Mouse (Mus musculus) kidney, postnatal 36 days (tissue): ENCODE data around the gene Mcidas.
A peak's percentile ranks its signal among the peaks of the same experiment; 100 is the strongest.

ENCODE experiments used
- DNase-seq, 2 experiments: peaks; one replicate each; pipeline ENCODE4 v3.0.0; 2021 to 2022; ENCODE audit warnings: mixed read lengths in 2 of 2

Gene Mcidas

DNA sequence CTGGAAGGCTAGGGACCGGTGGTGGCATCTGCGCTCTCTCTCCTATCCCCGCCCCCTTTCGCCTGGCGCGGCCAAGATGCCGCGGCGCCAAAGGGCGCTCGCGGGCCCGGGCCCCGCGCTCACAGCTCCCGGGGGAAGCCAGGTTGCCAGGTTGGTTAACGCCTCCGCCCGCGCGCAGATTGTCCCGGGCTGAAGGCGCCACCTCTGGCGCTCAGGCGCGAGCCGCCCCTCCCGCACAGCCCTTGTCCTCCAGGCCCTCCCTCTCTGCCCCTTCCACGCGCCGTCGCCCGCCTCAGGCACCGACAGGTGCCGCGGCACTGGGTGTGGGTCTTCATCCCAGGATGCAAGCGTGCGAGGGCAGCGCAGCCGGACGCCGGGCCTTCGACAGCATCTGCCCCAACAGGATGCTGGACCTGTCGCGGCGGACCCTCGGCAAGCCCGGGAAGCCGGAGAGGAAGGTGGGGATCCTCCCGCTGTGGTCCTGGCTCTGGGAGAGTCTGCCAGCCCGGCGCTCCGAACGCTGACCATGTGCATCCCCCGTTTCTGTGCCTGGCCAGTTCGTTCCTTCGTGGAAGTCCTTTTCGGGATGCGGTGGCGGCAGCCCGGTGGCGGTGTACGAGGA lies at the start of gene Mcidas:
Mcidas (plus strand) TSS at position 315 of the 622 bp plus-strand sequence.
- DNase-seq: peak; percentile 29 to 55

DNA sequence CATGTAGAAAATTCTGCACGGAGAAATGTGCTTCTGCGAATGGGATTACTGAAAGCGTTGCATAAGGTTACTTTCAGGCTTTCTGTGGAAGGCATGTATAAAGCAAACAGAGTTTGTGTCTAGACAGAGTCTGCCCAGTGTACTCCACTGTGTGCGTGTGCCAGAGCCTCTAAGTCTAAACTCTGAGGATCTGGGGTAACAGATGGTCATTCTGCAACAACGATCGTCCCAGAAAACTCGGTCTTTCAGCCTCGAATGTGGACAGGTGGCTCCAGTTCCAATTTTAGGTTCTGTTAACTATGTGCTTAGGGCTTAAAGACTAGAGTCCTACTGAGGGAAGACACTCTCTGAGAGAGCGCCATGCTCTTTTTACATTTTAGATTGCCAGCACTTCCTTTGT lies 48.3 kb upstream of the Mcidas start:
- DNase-seq: no peak

- no peak for DNase-seq
Observed at GRCm38 (mm10) chr13:112945900-112946299, 47.7 kb upstream of the Mcidas start.

DNA sequence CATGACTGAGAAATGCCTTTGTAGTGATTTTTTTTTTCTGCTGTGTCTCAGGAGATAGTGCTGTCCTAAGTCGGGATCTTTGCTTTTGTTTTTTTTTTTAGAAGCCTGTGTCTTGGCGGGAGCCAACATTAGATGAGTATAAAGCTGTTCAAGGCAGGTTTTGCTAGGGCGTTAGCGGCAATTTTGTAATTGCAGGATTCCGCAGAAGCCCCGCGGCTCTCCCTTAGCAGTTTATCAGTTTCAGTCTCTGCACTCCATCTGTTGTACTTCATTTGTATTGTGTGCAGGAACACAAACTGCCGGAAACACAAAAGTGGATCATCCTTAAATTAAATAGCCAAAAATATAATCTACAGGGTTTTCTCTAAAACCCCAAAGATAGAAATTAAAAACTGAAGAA lies 39.6 kb upstream of the Mcidas start:
- no peak for DNase-seq

DNA sequence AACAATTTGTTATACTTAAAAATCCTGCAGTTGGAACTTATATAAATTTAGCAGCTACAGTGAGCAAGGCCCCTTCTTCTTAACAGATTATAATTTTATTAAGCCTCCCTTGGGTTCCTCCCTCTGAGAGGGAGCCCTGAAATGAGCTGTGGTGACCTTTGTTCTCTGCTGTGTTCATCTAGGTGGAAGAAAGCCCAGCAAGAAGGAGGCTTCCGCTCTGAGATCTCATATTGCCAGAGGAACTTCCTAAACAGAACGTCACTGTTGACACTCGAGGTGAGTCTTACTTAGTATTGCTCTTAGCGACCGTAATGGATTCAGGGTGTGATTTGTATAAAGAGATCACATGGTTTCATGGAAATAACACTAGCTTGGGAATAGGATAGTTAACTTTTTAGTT lies 30.6 kb upstream of the Mcidas start:
- DNase-seq: peak; percentile 21 to 24

GRCm38 (mm10) chr13:112964421-112964820 lies 29.2 kb upstream of the Mcidas start:
- DNase-seq: peak; percentile 21 to 62

DNA sequence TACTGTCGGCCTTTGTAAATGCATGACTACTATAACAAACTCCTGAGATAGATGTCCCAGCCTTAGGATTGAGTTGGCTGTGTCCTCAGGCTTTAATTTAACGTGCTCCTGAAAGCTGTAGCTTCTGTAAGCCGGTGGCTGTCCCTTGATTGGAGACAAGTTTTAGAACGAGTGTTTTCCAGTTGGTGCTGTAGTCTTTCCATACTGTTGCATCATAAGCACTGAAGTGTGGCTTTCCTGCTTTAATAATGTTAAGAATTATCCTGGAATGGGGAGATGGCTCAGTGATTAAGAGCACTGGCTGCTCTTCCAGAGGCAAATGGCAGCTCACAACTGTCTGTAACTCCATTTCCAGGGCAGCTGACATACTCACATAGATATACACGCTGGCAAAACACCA lies 26.4 kb upstream of the Mcidas start:
- DNase-seq: no peak

DNA sequence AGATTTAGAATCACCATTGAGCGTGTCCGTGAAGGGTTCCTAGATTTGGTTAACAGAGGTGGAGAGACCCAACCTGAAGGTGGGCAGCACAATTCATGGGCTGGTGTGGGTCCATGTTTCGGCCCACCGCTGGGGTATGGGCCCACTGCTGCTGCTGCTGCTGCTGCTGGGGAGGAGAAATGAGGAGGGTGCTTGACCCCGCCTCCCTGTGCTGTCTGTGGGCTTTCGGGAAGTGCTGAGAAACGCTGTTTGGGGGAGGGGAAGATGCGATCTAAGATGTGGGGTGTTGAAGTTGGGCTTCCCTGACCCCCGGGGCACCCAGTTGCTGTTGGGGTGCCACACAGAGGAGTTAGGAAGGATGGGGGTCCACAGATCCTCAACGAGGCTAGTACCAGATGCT lies 16.9 kb upstream of the Mcidas start:
- no peak for DNase-seq

DNA sequence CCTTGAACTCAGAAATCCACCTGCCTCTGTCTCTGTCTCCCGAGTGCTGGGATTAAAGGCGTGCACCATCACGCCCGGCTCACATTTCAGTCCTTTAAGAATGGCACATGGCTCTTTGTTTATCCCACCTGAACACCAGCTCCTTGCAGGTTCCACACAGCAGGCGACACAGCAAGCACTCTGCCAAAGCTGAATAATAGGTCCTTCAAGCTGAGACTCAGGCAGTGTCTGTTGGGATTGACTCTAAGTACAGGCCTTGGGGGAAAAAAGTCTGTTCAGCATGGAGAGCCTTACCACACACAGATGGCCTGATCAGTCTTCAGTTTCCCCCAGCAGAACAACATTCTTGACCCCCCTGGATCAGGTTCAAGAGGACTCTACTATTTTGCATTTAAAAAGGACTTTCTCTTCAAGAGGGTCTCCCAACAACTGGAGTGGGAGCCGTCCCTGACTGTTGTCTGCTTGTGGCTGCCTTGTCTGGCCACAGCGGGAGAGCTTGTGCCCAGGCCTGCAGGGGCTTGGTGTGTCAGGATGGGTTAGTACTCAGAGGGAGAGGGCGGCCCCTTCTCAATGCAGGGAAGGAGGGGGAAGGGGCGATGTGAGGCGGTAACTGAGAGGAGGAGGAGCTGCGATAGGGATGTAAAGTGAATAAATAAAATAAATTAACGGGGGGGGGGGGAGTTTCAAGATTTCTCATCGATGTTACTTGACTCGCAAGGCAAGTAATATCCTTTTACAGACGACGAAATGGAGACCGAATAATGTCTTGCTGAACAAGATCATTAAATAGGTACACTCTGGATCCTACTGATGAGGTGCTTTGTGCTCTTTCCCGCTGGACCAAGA lies 7.8 kb upstream of the Mcidas start:
- DNase-seq: no peak

DNA sequence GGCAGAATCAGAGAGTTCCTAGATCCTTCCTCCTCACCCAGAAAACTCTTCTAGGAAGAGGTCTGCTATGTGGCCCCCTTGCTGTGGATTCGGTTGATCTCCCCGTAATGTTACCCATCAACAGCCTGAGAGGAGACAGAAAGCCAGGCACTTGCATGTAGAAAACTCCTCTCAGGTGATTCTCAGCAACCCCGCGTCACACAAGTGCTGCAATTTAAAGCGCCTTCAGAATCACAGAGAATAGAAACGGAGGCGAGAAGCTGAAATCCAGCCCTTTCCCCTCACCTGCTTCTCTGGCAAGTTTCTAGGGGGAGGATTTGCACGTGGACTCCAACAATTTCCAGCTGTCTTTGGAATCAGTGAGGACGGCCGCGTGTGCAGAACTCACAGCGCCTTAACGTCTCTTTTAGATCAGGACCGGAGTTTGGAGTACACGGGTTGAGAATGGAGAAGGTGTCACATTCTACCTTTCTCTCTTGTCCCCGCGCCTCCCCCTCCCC lies 7.1 kb upstream of the Mcidas start:
- no peak for DNase-seq

- DNase-seq: peak; percentile 96 to 97
Observed at GRCm38 (mm10) chr13:112987532-112987943, 6.1 kb upstream of the Mcidas start, which contains the start of gene Ccno. Gene Ccno (plus strand): TSS chr13:112987802.

DNA sequence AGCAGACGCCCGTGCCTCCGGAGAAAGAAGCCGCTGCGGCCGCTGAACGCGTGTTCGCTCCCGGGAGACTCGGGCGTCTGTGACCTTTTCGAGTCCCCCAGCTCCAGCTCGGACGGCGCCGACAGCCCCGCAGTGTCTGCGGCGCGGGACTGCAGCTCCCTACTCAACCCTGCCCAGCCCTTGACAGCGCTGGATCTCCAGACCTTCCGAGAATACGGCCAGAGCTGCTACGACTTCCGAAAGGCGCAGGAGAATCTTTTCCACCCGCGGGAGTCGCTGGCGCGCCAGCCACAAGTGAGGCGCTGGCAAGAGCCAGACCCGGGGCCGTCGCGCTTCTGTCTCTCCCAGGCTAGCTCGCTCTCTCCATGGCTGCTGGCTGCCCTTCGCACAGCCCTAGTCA lies 5.7 kb upstream of the Mcidas start:
- DNase-seq: peak; percentile 24 to 53

- DNase-seq: peak in 1 of 2 experiments; percentile 24
Observed at GRCm38 (mm10) chr13:112988866-112989265, 4.8 kb upstream of the Mcidas start.

GRCm38 (mm10) chr13:112989541-112989940 lies 4.1 kb upstream of the Mcidas start:
- DNase-seq: peak in 1 of 2 experiments; percentile 18

GRCm38 (mm10) chr13:112990346-112990745 lies 3.3 kb upstream of the Mcidas start:
- no peak for DNase-seq

DNA sequence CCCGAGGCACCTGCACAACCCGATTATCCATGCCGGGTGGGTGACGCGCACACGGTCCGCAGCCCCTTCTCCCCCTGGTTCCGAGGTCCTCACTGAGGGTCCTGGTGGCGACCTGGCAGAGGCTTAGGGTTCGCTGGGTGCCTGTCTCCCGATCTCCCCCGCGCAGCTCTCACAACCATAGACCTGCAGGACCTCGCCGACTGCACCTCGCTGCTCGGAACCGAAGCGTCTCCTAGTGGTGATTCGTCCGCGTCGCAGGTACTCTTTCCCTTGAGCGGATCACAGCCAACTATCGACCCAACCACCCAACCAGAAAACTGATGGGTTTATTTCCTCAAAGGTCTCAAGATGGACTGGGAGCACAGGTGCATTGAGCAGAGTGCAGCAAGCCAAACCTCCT lies 546 bp downstream of the Mcidas start:
- DNase-seq: peak; percentile 64 to 83

DNA sequence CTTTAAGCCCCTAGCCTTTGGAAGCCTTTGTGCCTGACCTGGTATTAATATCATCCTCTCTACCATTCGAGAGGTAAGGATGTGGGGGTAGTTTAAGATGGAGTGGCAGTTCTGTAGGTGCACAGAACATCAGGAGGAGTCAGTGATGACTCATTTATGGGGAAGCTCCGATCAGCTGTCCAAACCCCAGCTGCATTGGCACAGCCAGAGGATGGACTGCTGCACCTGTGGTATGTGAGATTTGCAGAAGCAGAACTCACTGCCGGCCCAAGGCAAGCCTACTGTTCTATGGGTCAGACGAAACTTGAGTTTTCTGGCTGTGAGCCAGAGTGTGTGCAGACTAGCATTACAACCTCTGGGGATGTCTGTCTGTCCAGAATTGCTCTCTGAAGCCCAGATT lies 2.8 kb downstream of the Mcidas start:
- peak in 1 of 2 experiments; percentile 17 for DNase-seq

GRCm38 (mm10) chr13:112997369-112997768 lies 3.7 kb downstream of the Mcidas start:
- DNase-seq: no peak

GRCm38 (mm10) chr13:112998427-112999201 lies 5.0 kb downstream of the Mcidas start:
- peak in 1 of 2 experiments; percentile 37 for DNase-seq

- DNase-seq: no peak
Observed at GRCm38 (mm10) chr13:113000090-113000489, 6.4 kb downstream of the Mcidas start.

DNA sequence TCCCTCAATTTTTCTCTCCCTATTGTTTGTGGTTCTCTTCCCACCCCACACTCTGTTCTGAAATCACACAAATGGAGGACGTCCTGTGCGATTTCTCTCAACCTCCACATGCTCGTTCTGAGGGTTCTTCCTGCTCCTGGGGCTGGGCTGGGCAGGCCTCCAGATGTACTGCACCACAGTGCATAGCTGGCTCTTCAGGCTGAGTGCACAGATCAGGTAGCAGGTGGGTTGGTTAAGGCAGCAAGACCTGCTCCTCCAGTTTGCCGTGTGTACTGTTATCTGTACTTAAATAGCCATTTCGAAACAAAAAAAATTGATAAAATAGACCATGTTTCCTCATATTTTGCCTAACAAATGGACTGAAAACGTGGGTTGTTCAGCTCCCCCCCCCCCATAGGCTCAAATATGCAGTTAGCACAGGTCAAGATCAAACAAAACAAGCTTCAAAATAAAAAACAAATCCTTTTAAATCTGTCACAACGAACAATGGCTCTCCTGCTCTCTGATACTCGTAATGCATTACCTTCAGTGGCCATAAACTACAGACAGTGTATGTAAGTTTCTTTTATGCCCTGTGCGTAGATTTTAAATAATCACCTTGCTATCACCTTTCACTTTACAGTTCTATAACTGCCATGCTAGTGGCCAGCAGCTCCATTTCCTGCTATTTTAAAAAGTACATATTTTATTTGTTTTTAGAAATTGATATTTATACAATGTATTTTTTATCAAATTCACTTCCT lies 7.1 kb downstream of the Mcidas start:
- no peak for DNase-seq

DNA sequence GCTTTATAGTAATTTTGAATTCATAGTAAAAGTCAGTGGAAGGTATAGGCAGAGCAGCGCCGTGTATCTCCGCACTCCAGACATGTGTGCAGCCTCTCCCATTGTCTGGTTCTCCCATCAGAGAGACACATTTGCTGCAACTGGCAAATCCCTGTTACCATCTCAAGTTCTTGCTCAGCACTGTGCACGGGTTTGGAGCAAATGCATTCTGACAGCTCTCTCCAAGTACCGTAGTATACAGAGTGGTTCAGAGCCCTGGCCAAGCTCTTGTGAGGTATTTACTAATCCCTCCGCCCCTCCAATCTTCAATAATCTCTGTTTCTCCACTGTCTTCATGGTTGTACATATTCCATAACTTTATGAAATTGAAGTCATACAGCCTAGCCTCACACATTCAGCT lies 19.0 kb downstream of the Mcidas start:
- no peak for DNase-seq
